Mouse (Mus musculus) hindlimb bud, embryonic 11.5 days (tissue): Measurements from ENCODE around the gene Kdm3a.

ENCODE experiments used
- DNase-seq: peaks from one replicate; pipeline ENCODE4 v3.0.0-alpha.2; 2012; ENCODE audit warnings: low read depth, low spot score; ENCODE audit errors: extremely low spot score

Kdm3a gene

GRCm38 (mm10) chr6:71583198-71583597, 49.6 kb downstream of the Kdm3a start:
- no peak for DNase-seq

DNA sequence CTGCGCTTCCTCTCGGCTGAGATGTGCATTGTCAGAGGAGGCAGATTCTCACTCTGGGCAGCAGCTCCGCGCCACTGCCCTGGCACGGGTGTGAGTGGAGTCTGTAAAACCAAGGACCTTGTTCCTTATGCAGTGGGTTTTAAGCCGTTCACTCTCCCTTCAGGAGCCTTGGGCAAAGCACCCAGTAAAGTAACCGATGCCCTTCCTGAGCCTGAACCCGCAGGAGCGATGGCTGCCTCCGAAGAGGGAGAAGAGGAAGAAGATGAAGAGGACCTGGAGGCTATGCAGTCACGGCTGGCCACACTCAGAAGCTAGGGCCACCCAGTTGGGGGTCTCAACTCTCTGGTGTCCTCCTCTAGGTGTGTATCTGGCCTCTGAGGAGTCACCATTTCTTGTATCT, 53.3 kb downstream of the Kdm3a start:
- no peak for DNase-seq

GRCm38 (mm10) chr6:71575359-71575758, 57.4 kb downstream of the Kdm3a start:
- no peak for DNase-seq

- no peak for DNase-seq
Observed at GRCm38 (mm10) chr6:71569025-71569424, 63.8 kb downstream of the Kdm3a start.

GRCm38 (mm10) chr6:71568616-71569015, 64.2 kb downstream of the Kdm3a start:
- DNase-seq, result no peak

DNA sequence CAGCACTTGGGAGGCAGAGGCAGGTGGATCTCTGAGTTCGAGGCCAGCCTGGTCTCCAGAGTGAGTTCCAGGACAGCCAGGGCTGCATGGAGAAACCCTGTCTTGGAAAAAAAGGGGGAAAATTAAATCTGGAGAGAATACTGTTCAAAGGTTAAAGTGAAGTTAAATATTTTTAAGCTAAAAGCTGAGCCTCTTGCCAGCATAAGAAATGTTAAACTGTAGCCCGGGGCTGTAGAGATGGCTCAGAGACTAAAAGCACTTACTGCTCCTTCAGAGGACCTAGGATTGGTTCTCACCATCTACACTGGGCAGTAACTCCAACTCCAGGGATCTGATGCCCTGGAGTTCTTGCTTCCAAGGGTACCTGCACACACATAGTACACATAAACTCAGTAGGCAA, 76.0 kb downstream of the Kdm3a start:
- DNase-seq, result no peak

- DNase-seq, result no peak
Observed at GRCm38 (mm10) chr6:71555507-71555951, 77.3 kb downstream of the Kdm3a start.

GRCm38 (mm10) chr6:71543686-71544499, 88.9 kb downstream of the Kdm3a start, which contains the start of gene Chmp3:
TSS of gene Chmp3 (plus strand) at chr6:71543797.
- DNase-seq, result peak; percentile 73
